Mouse (Mus musculus) small intestine, adult 2 months (tissue): ENCODE results near the gene Mbtps1. TPM values are rescaled to one million over a fixed set of nuclear protein-coding genes. Genes with fewer than 3 reads are reported as not detected.

Experiments used
- H3K27ac ChIP-seq: fragments of 200-500 bp; 2 replicates; pipeline ENCODE4 v1.5.1; 2012; ENCODE audit warnings: low read depth, low read length, control low read depth, inconsistent platforms; ENCODE audit not compliant: insufficient read depth
- H3K27me3 ChIP-seq: fragments of 200-500 bp; 2 replicates; pipeline ENCODE4 v1.6.1; 2012; ENCODE audit warnings: mild to moderate bottlenecking, moderate library complexity, low read length, inconsistent platforms; ENCODE audit not compliant: control insufficient read depth, insufficient read depth
- H3K36me3 ChIP-seq: fragments of 200-500 bp; 2 replicates; pipeline ENCODE4 v1.6.1; 2012; ENCODE audit warnings: mild to moderate bottlenecking, low read length, control low read depth, inconsistent platforms; ENCODE audit not compliant: control insufficient read depth, insufficient read depth
- H3K4me1 ChIP-seq: fragments of 200-500 bp; 2 replicates; pipeline ENCODE4 v1.6.1; 2012; ENCODE audit warnings: low read length, inconsistent platforms, mixed read lengths; ENCODE audit not compliant: control insufficient read depth, insufficient read depth, insufficient read length
- H3K4me3 ChIP-seq: fragments of 200-500 bp; 2 replicates; pipeline ENCODE4 v1.5.1; 2012; ENCODE audit warnings: low read depth, mild to moderate bottlenecking, control low read depth, inconsistent platforms, low read length, moderate library complexity
- CTCF ChIP-seq: fragments of 200-500 bp; IDR thresholded peaks from 2 replicates; pipeline ENCODE4 v1.5.1; 2012; ENCODE audit warnings: low read depth, mild to moderate bottlenecking, control low read depth, inconsistent platforms, low read length, moderate library complexity, mixed read lengths; ENCODE audit not compliant: insufficient replicate concordance, insufficient read length; ENCODE audit errors: extremely low read depth
- POLR2A ChIP-seq: fragments of 200-500 bp; IDR thresholded peaks from 2 replicates; pipeline ENCODE4 v1.6.1; 2012; ENCODE audit warnings: low read depth, mild to moderate bottlenecking, control low read depth, inconsistent platforms, low read length, moderate library complexity
- WGBS: fragments of 180-500 bp; shearing (Covaris S2); methylation state at CpG from one replicate; pipeline ENCODE4 v1.1.7; 2018; 5-methylcytosine and 5-hydroxymethylcytosine counted together
- polyA plus RNA-seq: library from polyadenylated mRNA; depleted of rRNA; stranded (reverse); fragments of >200 nt; gene quantifications from 2 replicates; pipeline ENCODE4 v1.2.3, GENCODE M21; 2012; rRNA removed

The Mbtps1 gene
- polyA plus RNA-seq = 24.4 and 43.1 TPM in 2 replicates

DNA sequence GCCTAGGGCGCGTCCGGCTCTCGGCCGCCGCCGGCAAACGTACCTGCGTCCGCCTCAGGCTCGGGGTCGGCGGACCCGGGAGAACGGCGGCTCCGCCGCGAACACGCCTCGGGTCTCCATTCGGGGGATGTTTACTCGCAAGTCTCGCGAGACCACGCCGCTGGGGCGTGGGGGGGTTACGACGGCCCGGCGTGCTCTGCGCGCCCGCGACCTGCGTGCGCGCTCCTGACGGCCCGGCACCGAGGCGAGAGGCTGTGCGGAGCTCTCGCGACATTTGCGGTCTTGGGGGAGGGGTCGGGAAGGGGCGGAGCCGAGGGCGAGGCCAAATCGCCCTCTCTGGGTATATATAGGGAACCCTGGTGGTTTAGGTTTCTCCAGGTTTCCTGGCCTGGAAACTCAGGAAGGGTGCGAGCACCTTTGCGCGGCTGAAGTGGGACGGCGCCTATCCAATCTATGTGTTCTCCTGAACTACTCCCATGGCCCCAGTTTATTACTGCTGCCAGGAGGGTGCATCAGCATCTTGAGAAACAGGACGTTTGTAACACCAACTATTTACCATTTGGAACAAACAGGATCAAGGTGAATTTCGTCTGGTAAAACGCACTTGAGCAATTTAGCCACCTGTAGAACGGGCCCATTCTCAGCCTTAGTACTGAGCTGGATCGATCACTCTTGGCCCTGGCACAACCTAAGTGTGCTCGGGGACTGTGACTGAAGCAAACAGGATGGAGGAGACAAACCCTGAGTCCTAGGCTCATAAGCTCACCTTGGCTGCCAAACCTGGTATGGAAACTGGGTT is at the start of gene Mbtps1:
Gene Mbtps1, minus strand, starts transcription at position 133 of the 799 bp plus-strand sequence.
- 3% methylated on average over 62 of the region's 63 CpGs for WGBS
- H3K36me3 ChIP-seq = peaks cover 21% of the 10 kb centered on the region
- peak within 1 kb of the TSS; percentile 89 for H3K4me3 ChIP-seq
- H3K27ac ChIP-seq = peak within 1 kb of the TSS; percentile 85
- TF ChIP-seq CTCF (no peak), POLR2A (peak; percentile 96)
- peaks cover 24% of the 10 kb centered on the region for H3K4me1 ChIP-seq
- H3K27me3 ChIP-seq = no peaks in the 10 kb centered on the region

DNA sequence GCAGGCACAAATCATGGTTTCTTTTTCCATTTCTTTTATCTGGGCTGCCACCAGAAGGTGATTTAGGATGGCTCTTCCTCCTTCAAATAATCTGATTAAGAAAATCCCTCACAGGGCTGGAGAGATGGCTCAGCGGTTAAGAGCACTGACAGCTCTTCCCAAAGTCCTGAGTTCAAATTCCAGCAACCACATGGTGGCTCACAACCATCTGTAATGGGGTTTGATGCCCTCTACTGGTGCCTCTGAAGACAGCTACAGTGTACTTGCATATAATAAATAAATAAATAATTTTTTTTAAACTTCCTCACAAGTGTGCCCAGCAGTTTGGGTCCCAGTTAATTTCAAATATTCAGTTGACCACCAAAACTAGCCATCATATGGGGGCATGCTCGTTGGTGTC is 47.7 kb upstream of the Mbtps1 start:
- Histone ChIP-seq H3K36me3 (peaks cover 14% of the 10 kb centered on the region), H3K4me3 (no peak overlapping the region), H3K27ac (no peak overlapping the region), H3K4me1 (peaks cover 9% of the 10 kb centered on the region), H3K27me3 (no peaks in the 10 kb centered on the region)
- TF ChIP-seq CTCF = peak; percentile 27; the same call in 1 of the 2 replicates
- TF ChIP-seq POLR2A = no peak
- WGBS = 67% methylated on average over 2 of the region's 2 CpGs

DNA sequence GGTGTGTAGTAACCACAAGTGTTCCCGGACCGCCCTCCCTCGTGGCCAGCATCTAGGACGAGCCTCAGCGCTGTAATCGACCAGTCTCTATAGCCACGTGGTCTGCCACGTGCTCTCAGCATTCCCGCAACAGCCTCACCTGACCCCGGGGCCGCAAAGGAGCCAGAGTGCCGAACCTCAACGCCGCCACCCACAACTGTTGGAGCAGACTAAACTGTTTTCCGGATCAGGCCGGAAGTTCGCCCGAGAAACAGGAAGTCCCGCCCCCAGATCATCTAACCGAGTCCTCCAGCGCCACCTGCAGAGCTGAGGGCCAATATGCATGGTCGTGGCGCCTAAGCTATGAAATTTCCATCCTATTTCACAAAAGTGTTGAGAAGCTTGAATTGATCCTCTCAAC is 46.5 kb upstream of the Mbtps1 start, which contains the start of gene Taf1c:
Gene Taf1c, minus strand, starts transcription at position 227 of the 400 bp plus-strand sequence.
- Histone ChIP-seq H3K27ac (peak within 1 kb of the TSS; percentile 37), H3K4me1 (peaks cover 9% of the 10 kb centered on the region), H3K27me3 (no peaks in the 10 kb centered on the region), H3K36me3 (peaks cover 25% of the 10 kb centered on the region), H3K4me3 (peak within 1 kb of the TSS; percentile 77)
- TF ChIP-seq CTCF (peak; percentile 87), POLR2A (no peak; the same call in 1 of the 2 replicates)
- under 1% methylated on average over 23 of the region's 23 CpGs for WGBS

DNA sequence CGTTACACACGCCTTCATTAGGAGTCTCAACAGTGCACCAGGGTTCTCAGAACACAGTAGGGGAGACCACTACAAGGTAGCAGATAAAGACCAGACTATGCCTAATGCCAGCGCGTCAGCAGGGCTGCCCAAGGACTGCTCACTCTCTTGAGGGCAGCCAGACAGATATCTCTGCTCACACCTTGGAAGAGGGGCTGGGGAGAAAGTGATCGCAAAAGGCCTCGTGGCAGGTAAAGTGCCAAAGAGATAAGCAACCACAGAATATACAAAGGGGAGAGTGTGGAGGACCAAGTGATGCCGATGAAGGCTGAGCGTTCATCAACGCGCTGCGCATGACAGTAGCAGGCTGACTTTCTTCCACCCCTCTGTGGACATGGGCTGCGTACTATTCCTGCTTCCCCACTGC is 45.9 kb upstream of the Mbtps1 start:
- TF ChIP-seq POLR2A (no peak), CTCF (no peak)
- H3K27ac ChIP-seq = peak overlapping the region; percentile 37
- H3K4me3 ChIP-seq = peak overlapping the region; percentile 77
- 17% methylated on average over 12 of the region's 12 CpGs for WGBS
- no peaks in the 10 kb centered on the region for H3K27me3 ChIP-seq
- H3K36me3 ChIP-seq = peaks cover 28% of the 10 kb centered on the region
- H3K4me1 ChIP-seq = peaks cover 9% of the 10 kb centered on the region

DNA sequence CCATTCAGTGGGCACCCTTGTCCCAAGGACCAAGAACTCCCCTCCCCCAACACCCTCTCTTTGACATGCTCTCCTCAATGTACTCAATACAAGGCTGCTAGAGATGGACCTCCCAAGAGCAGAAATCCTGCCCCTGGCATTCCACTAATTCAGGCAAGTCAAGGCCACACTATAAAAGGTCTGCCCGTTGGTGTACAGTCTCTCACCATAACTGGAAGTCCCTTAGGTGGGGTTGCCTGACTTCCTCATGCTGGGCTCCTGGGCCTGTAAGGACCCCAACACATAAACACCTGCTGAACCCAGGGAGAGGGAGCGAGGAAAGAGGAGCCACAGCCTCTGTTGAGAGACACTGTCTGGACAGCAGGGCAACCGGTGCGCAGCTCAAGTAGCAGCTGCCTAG is 45.2 kb upstream of the Mbtps1 start:
- H3K4me1 ChIP-seq = peaks cover 9% of the 10 kb centered on the region
- H3K36me3 ChIP-seq = peaks cover 35% of the 10 kb centered on the region
- no peak overlapping the region for H3K27ac ChIP-seq
- H3K27me3 ChIP-seq = no peaks in the 10 kb centered on the region
- WGBS = 89% methylated on average over 4 of the region's 4 CpGs
- H3K4me3 ChIP-seq = 0 out of 2 replicates have a peak overlapping the region, but pooled peaks have one; percentile 77
- no peak for TF ChIP-seq POLR2A
- no peak for TF ChIP-seq CTCF

DNA sequence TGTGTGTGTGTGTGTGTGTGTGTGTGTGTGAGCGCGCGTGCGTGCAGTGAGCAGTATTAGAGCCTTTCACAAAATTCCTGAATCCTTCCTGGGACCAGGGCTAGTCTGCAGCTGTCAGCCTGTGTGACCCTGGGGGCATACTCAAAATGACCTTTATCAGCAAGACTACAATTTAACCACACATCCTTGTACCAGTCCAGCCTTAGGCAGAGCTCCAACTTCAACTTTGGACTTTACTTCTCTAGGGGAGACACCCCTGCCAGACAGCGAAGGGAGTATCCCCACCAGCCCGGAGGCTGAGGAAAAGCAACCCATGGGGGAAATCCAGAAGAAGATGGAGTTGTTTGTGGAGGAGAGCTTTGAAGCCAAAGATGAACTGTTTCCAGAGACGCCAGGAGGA is 32.9 kb upstream of the Mbtps1 start:
- H3K27me3 ChIP-seq = no peaks in the 10 kb centered on the region
- no peaks in the 10 kb centered on the region for H3K36me3 ChIP-seq
- peak overlapping the region; percentile 91 for H3K27ac ChIP-seq
- peaks cover 53% of the 10 kb centered on the region for H3K4me1 ChIP-seq
- H3K4me3 ChIP-seq = no peak overlapping the region; the same call in 1 of the 2 replicates
- TF ChIP-seq CTCF (no peak), POLR2A (no peak)
- 56% methylated on average over 7 of the region's 7 CpGs for WGBS

DNA sequence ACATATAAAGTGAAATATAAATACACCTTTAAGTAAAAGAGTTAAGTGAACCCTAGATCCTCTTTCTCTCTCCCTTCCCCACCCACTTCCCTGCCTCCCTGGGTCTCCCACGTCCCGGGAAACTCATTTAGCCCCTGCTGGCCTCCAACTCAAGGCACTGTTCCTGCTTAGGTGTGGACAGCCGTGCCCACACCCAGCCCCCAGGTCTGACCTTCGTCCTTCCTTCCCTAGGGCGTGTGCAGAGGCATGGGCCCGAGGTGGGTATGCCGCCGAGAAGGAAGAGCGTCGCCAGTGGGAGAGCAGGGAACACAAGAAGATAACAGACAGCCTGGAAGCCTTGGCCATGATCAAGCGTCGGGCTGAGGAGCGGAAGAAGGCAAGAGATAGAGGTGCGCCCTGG is 31.8 kb upstream of the Mbtps1 start:
- H3K36me3 ChIP-seq = no peaks in the 10 kb centered on the region
- H3K27ac ChIP-seq = peak overlapping the region; percentile 91
- peaks cover 41% of the 10 kb centered on the region for H3K4me1 ChIP-seq
- no peaks in the 10 kb centered on the region for H3K27me3 ChIP-seq
- peak overlapping the region; percentile 10; the same call in 1 of the 2 replicates for H3K4me3 ChIP-seq
- WGBS = 28% methylated on average over 14 of the region's 14 CpGs
- TF ChIP-seq CTCF (no peak), POLR2A (no peak)
